Mouse (Mus musculus) small intestine, adult 2 months (tissue): Measurements from ENCODE around the gene Hist1h4a.

ENCODE experiments used
- CTCF ChIP-seq: fragments of 200-500 bp; IDR thresholded peaks from 2 replicates; pipeline ENCODE4 v1.5.1; 2012; ENCODE audit warnings: low read depth, mild to moderate bottlenecking, control low read depth, inconsistent platforms, low read length, moderate library complexity, mixed read lengths; ENCODE audit not compliant: insufficient replicate concordance, insufficient read length; ENCODE audit errors: extremely low read depth
- POLR2A ChIP-seq: fragments of 200-500 bp; IDR thresholded peaks from 2 replicates; pipeline ENCODE4 v1.6.1; 2012; ENCODE audit warnings: low read depth, mild to moderate bottlenecking, control low read depth, inconsistent platforms, low read length, moderate library complexity

- no peak for TF ChIP-seq CTCF
- TF ChIP-seq POLR2A = no peak
These were observed 20.1 kb downstream of the Hist1h4a start for GRCm38 (mm10) chr13:23740910-23741309.
